Mouse (Mus musculus) megakaryocyte-erythroid progenitor cell, adult 5-6 weeks (primary cell): ENCODE measurements around the gene Kif16b. TPM values are rescaled to one million over a fixed set of nuclear protein-coding genes. Genes with fewer than 3 reads are reported as not detected.

Experiments
- total RNA-seq, 2 experiments: library from RNA; stranded (forward) in 1 of 2; stranded (reverse) in 1 of 2; fragments of 200-1000, 215-1000 nt in 1 of 2; fragments of >200 nt in 1 of 2; fragmentation: Nextera tagmentation in 1 of 2; gene quantifications; 2 replicates each; pipeline ENCODE4 v1.2.3; 2014 to 2017

The Kif16b gene
- total RNA-seq, 2 experiments from 2014 or later: 9.2 to 13.7 TPM

Other genes with a start within 250 kb of the Kif16b start
- gene Snrpb2, start 161.5 kb upstream of the Kif16b start, total RNA-seq (2014; fragmentation: Nextera tagmentation): 46.6 and 62.5 TPM in 2 replicates
- gene Snrpb2, start 161.5 kb upstream of the Kif16b start, total RNA-seq (2017): 94.4 and 234 TPM in 2 replicates
- gene Otor, start 176.9 kb upstream of the Kif16b start, total RNA-seq (2014; fragmentation: Nextera tagmentation): not detected in 2 replicates
- not detected in 2 replicates for gene Otor, start 176.9 kb upstream of the Kif16b start, total RNA-seq (2017)